Mouse (Mus musculus) gastrocnemius, adult 8-10 months (tissue): Measurements from ENCODE around the gene Rad51. TPM values are rescaled to one million over a fixed set of nuclear protein-coding genes. Genes with fewer than 3 reads are reported as not detected.

ENCODE experiments used
- total RNA-seq, 4 experiments: library from RNA; stranded (reverse); gene quantifications; 2 replicates each; pipeline ENCODE4 v1.2.4; 2022

The Rad51 gene
- total RNA-seq, 4 experiments from 2014 or later = 0.74 to 1.8 (median 1.2) TPM

Other genes starting within 250 kb of the Rad51 start
- gene Bahd1, start 212.4 kb upstream of the Rad51 start, total RNA-seq = 1 to 10 TPM; 4.6 to 7.1 (median 5.2) TPM
- 1 to 10 TPM; 1.0 to 2.3 (median 1.9) TPM for gene Chst14, start 186.3 kb upstream of the Rad51 start, total RNA-seq
- 1 to 10 TPM; 2.9 to 5.4 (median 4.2) TPM for gene Ccdc32, start 83.4 kb upstream of the Rad51 start, total RNA-seq
- gene Rpusd2, start 78.0 kb upstream of the Rad51 start, total RNA-seq = 1 to 10 TPM; 2.7 to 3.5 (median 3.3) TPM
- gene Knl1, start 65.7 kb upstream of the Rad51 start, total RNA-seq = under 1 TPM in 3 of 4 experiments, not detected in 1; 0.07 to 0.36 (median 0.29) TPM
- 1 to 10 TPM; 3.2 to 6.7 (median 4.8) TPM for gene Rmdn3, start 44.2 kb downstream of the Rad51 start, total RNA-seq
- not detected for gene Gchfr, start 55.0 kb downstream of the Rad51 start, total RNA-seq
- not detected for gene Gm14137, start 61.7 kb downstream of the Rad51 start, total RNA-seq
- 10 to 100 TPM in 3 of 4 experiments, 1 to 10 TPM in 1; 9.1 to 15.3 (median 11.8) TPM for gene Zfyve19, start 95.8 kb downstream of the Rad51 start, total RNA-seq
- gene Dnajc17, start 96.0 kb downstream of the Rad51 start, total RNA-seq = 1 to 10 TPM; 7.5 to 8.5 (median 8.0) TPM
- not detected for gene Ppp1r14d, start 117.1 kb downstream of the Rad51 start, total RNA-seq
- under 1 TPM in 1 of 4 experiments, not detected in 3; 0.13 TPM for gene Spint1, start 124.6 kb downstream of the Rad51 start, total RNA-seq
- not detected for gene Rhov, start 158.5 kb downstream of the Rad51 start, total RNA-seq
- gene Vps18, start 175.9 kb downstream of the Rad51 start, total RNA-seq = 10 to 100 TPM; 10.8 to 12.5 (median 11.5) TPM
- gene Dll4, start 213.0 kb downstream of the Rad51 start, total RNA-seq = 1 to 10 TPM; 3.3 to 5.8 (median 3.9) TPM
- gene Chac1, start 238.4 kb downstream of the Rad51 start, total RNA-seq = 100 to 1,000 TPM in 1 of 4 experiments, 10 to 100 TPM in 3; 59.1 to 158 (median 73.1) TPM